Mouse (Mus musculus) heart, embryonic 13.5 days (tissue): ENCODE data around the gene Ncln. TPM values are rescaled to one million over a fixed set of nuclear protein-coding genes. Genes with fewer than 3 reads are reported as not detected.
"Not testable (repeated sequence)": the region's sequence is repeated elsewhere in the genome, so short reads cannot be mapped to it uniquely, and the experiment has no call there.

Experiments
- ATAC-seq: fragments of 200-750 bp; cut with Nextera tagmentation; 2 replicates; pipeline ENCODE4 v1.8.0; 2017; ENCODE audit warnings: moderate TSS enrichment; ENCODE audit not compliant: insufficient number of reproducible peaks, low FRiP score, low TSS enrichment; ENCODE audit errors: extremely low read depth
- H3K27ac ChIP-seq: fragments of 300-500 bp; sonication (generic); replicated peaks from 2 replicates; pipeline ENCODE4 v1.5.1; 2015; ENCODE audit warnings: moderate library complexity, mild to moderate bottlenecking, inconsistent platforms
- H3K27me3 ChIP-seq: fragments of 300-500 bp; sonication (generic); replicated peaks from 2 replicates; pipeline ENCODE4 v1.6.1; 2015; ENCODE audit warnings: mild to moderate bottlenecking, inconsistent platforms
- H3K36me3 ChIP-seq: fragments of 300-500 bp; sonication (generic); 2 replicates; pipeline ENCODE4 v1.6.1; 2015; ENCODE audit warnings: mild to moderate bottlenecking, inconsistent platforms
- H3K4me1 ChIP-seq: fragments of 300-500 bp; sonication (generic); 2 replicates; pipeline ENCODE4 v1.6.1; 2015; ENCODE audit warnings: inconsistent platforms
- H3K4me2 ChIP-seq: fragments of 300-500 bp; sonication (generic); 2 replicates; pipeline ENCODE4 v1.6.1; 2015; ENCODE audit warnings: inconsistent platforms, mild to moderate bottlenecking, moderate library complexity
- H3K4me3 ChIP-seq: fragments of 300-500 bp; sonication (generic); 2 replicates; pipeline ENCODE4 v1.5.1; 2015; ENCODE audit warnings: moderate library complexity, mild to moderate bottlenecking, inconsistent platforms
- H3K9ac ChIP-seq: fragments of 300-500 bp; sonication (generic); 2 replicates; pipeline ENCODE4 v1.6.1; 2015; ENCODE audit warnings: inconsistent platforms, mild to moderate bottlenecking, moderate library complexity
- H3K9me3 ChIP-seq: fragments of 300-500 bp; sonication (generic); 2 replicates; pipeline ENCODE4 v1.6.1; 2016; ENCODE audit warnings: inconsistent platforms
- WGBS: fragments of 180-500 bp; shearing (Covaris S2); methylation state at CpG from one replicate; pipeline ENCODE4 v1.1.7; 2015; ENCODE audit warnings: mixed read lengths; 5-methylcytosine and 5-hydroxymethylcytosine counted together
- microRNA-seq: library from miRNA; unstranded; fragments of <30 nt; microRNA quantifications from one replicate; pipeline ENCODE4, GENCODE M21; 2016
- polyA plus RNA-seq: library from polyadenylated mRNA; unstranded; fragments of >200 nt; fragmentation: Nextera tagmentation; extraction: Ambion mirVana; gene quantifications from 2 replicates; pipeline ENCODE4 v1.2.1, GENCODE M21; 2015

Ncln gene
- polyA plus RNA-seq, 1 experiment from 2014 or later: 53.8 TPM

DNA sequence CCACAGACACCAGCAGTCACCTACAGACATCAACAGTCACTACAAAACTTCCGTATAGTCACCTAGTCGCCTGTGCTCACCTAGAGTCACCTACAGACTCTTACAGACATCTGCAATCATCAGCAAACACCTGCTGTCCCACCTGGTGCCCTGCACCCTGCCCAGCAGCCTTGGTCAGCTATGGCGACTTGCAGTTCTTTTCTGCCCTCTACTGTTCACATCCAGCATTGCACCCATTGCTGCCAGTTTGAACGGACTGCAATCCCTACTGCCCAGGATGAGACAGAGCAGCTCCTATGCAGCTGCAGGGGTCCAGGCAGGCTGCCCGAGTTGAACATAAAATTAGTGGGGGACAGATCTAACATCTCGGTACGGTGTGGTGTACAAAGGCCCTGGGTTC lies 46.1 kb downstream of the Ncln start:
- Histone ChIP-seq H3K4me2 (no peak overlapping the region), H3K4me1 (peaks cover 9% of the 10 kb centered on the region), H3K27ac (no peak overlapping the region), H3K9ac (no peak overlapping the region), H3K27me3 (peaks cover 74% of the 10 kb centered on the region), H3K4me3 (no peak overlapping the region), H3K36me3 (no peaks in the 10 kb centered on the region), H3K9me3 (no peaks in the 10 kb centered on the region)
- WGBS: 3% methylated on average over 7 of the region's 7 CpGs
- ATAC-seq: no peak

GRCm38 (mm10) chr10:81445516-81445915 lies 50.7 kb downstream of the Ncln start:
- peaks cover 52% of the 10 kb centered on the region for H3K27me3 ChIP-seq
- not testable (repeated sequence) for H3K9me3 ChIP-seq, H3K9ac ChIP-seq, H3K36me3 ChIP-seq, H3K4me3 ChIP-seq, H3K4me1 ChIP-seq, H3K27ac ChIP-seq, H3K4me2 ChIP-seq, ATAC-seq
- 28% methylated on average over 2 of the region's 2 CpGs for WGBS

DNA sequence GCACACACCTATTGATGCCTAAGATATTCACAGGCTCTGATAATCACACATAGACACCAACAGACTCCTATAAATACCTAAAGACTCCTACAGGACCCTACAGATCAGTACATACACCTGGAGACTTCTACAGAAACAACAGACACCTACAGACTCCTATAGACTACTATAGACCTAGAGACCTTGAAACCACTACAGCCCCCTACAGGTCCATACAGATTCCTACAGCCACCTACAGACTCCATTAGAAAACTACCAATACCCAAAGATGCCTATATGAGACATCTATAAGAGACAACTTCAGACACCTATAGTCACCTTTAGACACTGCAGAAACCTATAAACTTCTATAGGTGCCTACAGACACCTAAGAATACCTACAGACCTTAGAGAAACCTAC lies 55.2 kb downstream of the Ncln start:
- Histone ChIP-seq H3K27me3 (peaks cover 27% of the 10 kb centered on the region), H3K27ac (no peak overlapping the region), H3K4me2 (no peak overlapping the region), H3K4me3 (no peak overlapping the region), H3K36me3 (no peaks in the 10 kb centered on the region), H3K9ac (no peak overlapping the region), H3K4me1 (no peaks in the 10 kb centered on the region), H3K9me3 (no peaks in the 10 kb centered on the region)
- no peak for ATAC-seq

Small RNAs within 50 kb of the gene (microRNA-seq; reads per million reads assigned to microRNA genes)
- gene Gm25595: not detected

Other genes with a start within 250 kb of the Ncln start
- 1.6 and 1.9 TPM in 2 replicates for gene Matk, start 243.5 kb downstream of the Ncln start, polyA plus RNA-seq
- gene Mrpl54, start 229.5 kb downstream of the Ncln start, polyA plus RNA-seq: 244 and 260 TPM in 2 replicates
- 45.4 and 51.4 TPM in 2 replicates for gene Apba3, start 229.4 kb downstream of the Ncln start, polyA plus RNA-seq
- gene Tjp3, start 204.8 kb downstream of the Ncln start, polyA plus RNA-seq: 2.2 and 2.4 TPM in 2 replicates
- 31.0 and 32.0 TPM in 2 replicates for gene Pip5k1c, start 203.4 kb downstream of the Ncln start, polyA plus RNA-seq
- 25.6 and 28.2 TPM in 2 replicates for gene Cactin, start 175.3 kb downstream of the Ncln start, polyA plus RNA-seq
- 13.6 and 14.7 TPM in 2 replicates for gene Tbxa2r, start 167.7 kb downstream of the Ncln start, polyA plus RNA-seq
- gene Gipc3, start 153.1 kb downstream of the Ncln start, polyA plus RNA-seq: 0.06 TPM in 1 of 2 replicates, not detected in the other
- 81.9 and 90.9 TPM in 2 replicates for gene Hmg20b, start 145.9 kb downstream of the Ncln start, polyA plus RNA-seq
- gene Mfsd12, start 138.9 kb downstream of the Ncln start, polyA plus RNA-seq: 10.7 and 11.1 TPM in 2 replicates
- gene 4930404N11Rik, start 130.6 kb downstream of the Ncln start, polyA plus RNA-seq: 0.98 and 1.1 TPM in 2 replicates
- gene Fzr1, start 117.9 kb downstream of the Ncln start, polyA plus RNA-seq: 72.2 and 78.1 TPM in 2 replicates
- gene Dohh, start 112.0 kb downstream of the Ncln start, polyA plus RNA-seq: 69.7 and 73.6 TPM in 2 replicates
- gene Gm48551, start 111.9 kb downstream of the Ncln start, polyA plus RNA-seq: 2.1 and 2.3 TPM in 2 replicates
- 0.82 and 1.1 TPM in 2 replicates for gene Gm48552, start 107.4 kb downstream of the Ncln start, polyA plus RNA-seq
- 2.7 and 3.1 TPM in 2 replicates for gene Smim24, start 103.3 kb downstream of the Ncln start, polyA plus RNA-seq
- 56.6 and 57.4 TPM in 2 replicates for gene Nfic, start 40.8 kb downstream of the Ncln start, polyA plus RNA-seq
- 0.15 and 0.16 TPM in 2 replicates for gene Celf5, start 13.7 kb downstream of the Ncln start, polyA plus RNA-seq
- gene S1pr4, start 3.7 kb upstream of the Ncln start, polyA plus RNA-seq: 0.53 and 0.62 TPM in 2 replicates
- gene Gna15, start 27.8 kb upstream of the Ncln start, polyA plus RNA-seq: 1.5 and 2.0 TPM in 2 replicates
- 59.0 and 62.7 TPM in 2 replicates for gene Gna11, start 48.8 kb upstream of the Ncln start, polyA plus RNA-seq
- 629 and 649 TPM in 2 replicates for gene Aes, start 63.1 kb upstream of the Ncln start, polyA plus RNA-seq
- gene Tle2, start 78.2 kb upstream of the Ncln start, polyA plus RNA-seq: 23.4 and 26.4 TPM in 2 replicates
- gene Tle6, start 104.7 kb upstream of the Ncln start, polyA plus RNA-seq: 30.1 and 30.4 TPM in 2 replicates
- 0.44 and 0.64 TPM in 2 replicates for gene BC025920, start 109.9 kb upstream of the Ncln start, polyA plus RNA-seq
- 24.6 and 25.6 TPM in 2 replicates for gene Sirt6, start 131.4 kb upstream of the Ncln start, polyA plus RNA-seq
- gene Ankrd24, start 132.1 kb upstream of the Ncln start, polyA plus RNA-seq: 10.3 and 10.6 TPM in 2 replicates
- gene Gm10778, start 152.7 kb upstream of the Ncln start, polyA plus RNA-seq: 3.1 and 3.4 TPM in 2 replicates
- 8.3 and 8.9 TPM in 2 replicates for gene Zfp433, start 208.4 kb upstream of the Ncln start, polyA plus RNA-seq